In the genomic region with DNA sequence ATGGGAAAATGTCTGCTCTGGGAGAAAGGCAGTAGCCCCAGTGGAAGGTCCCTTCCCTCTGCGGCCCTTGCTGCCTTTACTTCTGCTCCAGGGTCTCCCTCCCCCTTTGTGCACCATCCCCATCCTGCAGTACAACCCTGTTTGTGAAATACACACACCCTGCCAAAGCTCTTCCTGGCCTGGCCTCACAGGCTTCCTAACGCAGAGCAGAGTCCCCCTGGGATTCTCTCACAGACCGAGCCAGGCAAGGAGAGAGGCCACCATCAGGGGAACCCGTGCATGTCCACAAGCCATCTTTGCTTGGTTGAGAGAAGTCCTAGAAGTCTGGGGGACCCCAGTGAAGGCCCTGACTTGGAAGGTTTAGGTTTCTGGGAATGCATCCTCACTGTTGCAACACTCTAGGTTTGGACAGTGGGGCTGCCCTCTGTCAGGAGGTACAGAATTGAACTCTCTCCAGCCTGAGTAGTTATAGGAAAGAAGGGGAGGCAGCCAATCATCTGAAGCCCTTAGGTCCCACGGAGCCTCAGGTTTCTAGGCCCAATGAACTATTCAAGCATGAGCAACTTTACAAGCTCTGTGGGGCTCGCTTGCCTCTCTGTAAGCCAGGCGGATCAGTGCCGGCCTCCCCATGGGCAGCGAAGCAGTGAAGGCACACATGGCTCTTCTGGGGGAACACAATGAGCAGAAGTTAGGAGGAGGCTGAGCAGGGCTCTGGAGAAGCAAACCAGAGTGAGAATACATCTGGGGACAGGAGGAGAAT, we compare ENCODE assay signal across 11 mouse cellular contexts. TPM values are rescaled to one million over a fixed set of nuclear protein-coding genes. Genes with fewer than 3 reads are reported as not detected.
DNase-seq lines count a peak whose midpoint lies in the region; ATAC-seq lines count a peak whose summit lies in the region.
"Had no signal": no experiment of that assay in that cellular context is flagged by ENCODE, and none has a peak within 500 bp of the region (broad histone marks: within the 10 kb centered on the region; RNA-seq: fewer than 3 reads in every experiment).

No protein-coding gene starts in this region.

- no peak for DNase-seq in kidney, postnatal 25 days
- DNase-seq in heart, embryonic 10.5 days (ENCODE audit: low spot score) = no peak
- peak; percentile 68 for DNase-seq in skeletal muscle tissue, adult 2 months (ENCODE audit: low read depth, low spot score)
- DNase-seq in spleen, postnatal 10 days (ENCODE audit: low spot score in 2 of 2) = no peak
- DNase-seq: cerebellum, adult 18-20 months; midbrain, embryonic 14.5 days; right cerebral cortex, postnatal 25 days had no signal

- H3K4me3 ChIP-seq in kidney, embryonic 15.5 days (replicated peaks) = no peak overlapping the region
- no peak overlapping the region for H3K4me3 ChIP-seq in embryonic facial prominence, embryonic 13.5 days
- no peak overlapping the region for H3K4me3 ChIP-seq in heart, embryonic 10.5 days
- H3K4me3 ChIP-seq in forebrain, embryonic 15.5 days = no peak overlapping the region

- no peaks in the 10 kb centered on the region for H3K9me3 ChIP-seq in kidney, embryonic 15.5 days (replicated peaks)
- H3K9me3 ChIP-seq in embryonic facial prominence, embryonic 13.5 days = no peaks in the 10 kb centered on the region
- no peaks in the 10 kb centered on the region for H3K9me3 ChIP-seq in heart, embryonic 10.5 days
- no peaks in the 10 kb centered on the region for H3K9me3 ChIP-seq in forebrain, embryonic 15.5 days

- peaks cover 48% of the 10 kb centered on the region for H3K4me1 ChIP-seq in kidney, embryonic 15.5 days
- H3K4me1 ChIP-seq in embryonic facial prominence, embryonic 13.5 days = peaks cover 60% of the 10 kb centered on the region
- H3K4me1 ChIP-seq in heart, embryonic 10.5 days = peaks cover 58% of the 10 kb centered on the region
- peaks cover 6% of the 10 kb centered on the region for H3K4me1 ChIP-seq in forebrain, embryonic 15.5 days

- WGBS in kidney, embryonic 15.5 days = 35% methylated on average over 9 of the region's 9 CpGs
- 61% methylated on average over 9 of the region's 9 CpGs for WGBS in embryonic facial prominence, embryonic 13.5 days
- WGBS in heart, embryonic 10.5 days = 78% methylated on average over 9 of the region's 9 CpGs
- 60% methylated on average over 9 of the region's 9 CpGs for WGBS in forebrain, embryonic 15.5 days

- no peak overlapping the region for H3K9ac ChIP-seq in kidney, embryonic 15.5 days
- 0 out of 2 replicates have a peak overlapping the region, but pooled peaks have one; percentile 12 for H3K9ac ChIP-seq in embryonic facial prominence, embryonic 13.5 days
- H3K9ac ChIP-seq in forebrain, embryonic 15.5 days (replicated peaks) = no peak overlapping the region

- ATAC-seq in kidney, embryonic 15.5 days (replicated peaks; ENCODE audit: low FRiP score) = peak; percentile 27
- ATAC-seq in embryonic facial prominence, embryonic 13.5 days (ENCODE audit: insufficient number of reproducible peaks, insufficient read depth, low FRiP score, low TSS enrichment, low read depth) = no peak
- ATAC-seq in forebrain, embryonic 15.5 days (replicated peaks) = no peak
- ATAC-seq: lung, postnatal 0 days had no signal

- H3K27ac ChIP-seq in kidney, embryonic 15.5 days = peak overlapping the region; percentile 74
- H3K27ac ChIP-seq in embryonic facial prominence, embryonic 13.5 days = peak overlapping the region; percentile 86
- H3K27ac ChIP-seq in heart, embryonic 10.5 days = peak overlapping the region; percentile 68; the same call in 1 of the 2 replicates
- H3K27ac ChIP-seq in forebrain, embryonic 15.5 days (replicated peaks) = no peak overlapping the region

- H3K36me3 ChIP-seq in kidney, embryonic 15.5 days = no peaks in the 10 kb centered on the region
- H3K36me3 ChIP-seq in embryonic facial prominence, embryonic 13.5 days = no peaks in the 10 kb centered on the region
- H3K36me3 ChIP-seq in heart, embryonic 10.5 days = no peaks in the 10 kb centered on the region
- no peaks in the 10 kb centered on the region for H3K36me3 ChIP-seq in forebrain, embryonic 15.5 days

- H3K27me3 ChIP-seq in kidney, embryonic 15.5 days = peaks cover 44% of the 10 kb centered on the region
- peaks cover 51% of the 10 kb centered on the region for H3K27me3 ChIP-seq in embryonic facial prominence, embryonic 13.5 days
- peaks cover 83% of the 10 kb centered on the region for H3K27me3 ChIP-seq in heart, embryonic 10.5 days (ENCODE audit: insufficient read depth, poor library complexity, severe bottlenecking)
- peaks cover 27% of the 10 kb centered on the region for H3K27me3 ChIP-seq in forebrain, embryonic 15.5 days

- H3K4me2 ChIP-seq in kidney, embryonic 15.5 days = no peak overlapping the region
- H3K4me2 ChIP-seq in embryonic facial prominence, embryonic 13.5 days = peak overlapping the region; percentile 33; the same call in 1 of the 2 replicates
- H3K4me2 ChIP-seq in forebrain, embryonic 15.5 days (replicated peaks) = no peak overlapping the region

RNA-seq across cellular contexts. Expression of gene Adam33, which starts 3.7 kb away (rescaled TPM):
- 3.6 and 4.9 TPM in 2 replicates for polyA plus RNA-seq in kidney, embryonic 15.5 days (2015; fragmentation: Nextera tagmentation; extraction: Ambion mirVana)
- 30.0 and 31.9 TPM in 2 replicates for polyA plus RNA-seq in embryonic facial prominence, embryonic 13.5 days (2015; fragmentation: Nextera tagmentation; extraction: Ambion mirVana)
- polyA plus RNA-seq in heart, embryonic 10.5 days (2016; fragmentation: Nextera tagmentation; extraction: Ambion mirVana) = 4.2 and 6.5 TPM in 2 replicates
- polyA plus RNA-seq in forebrain, embryonic 15.5 days (2015; fragmentation: Nextera tagmentation; extraction: Ambion mirVana) = 0.60 and 0.70 TPM in 2 replicates

RNA-seq across cellular contexts. Expression of gene Gfra4, which starts 17.1 kb away (rescaled TPM):
- polyA plus RNA-seq in kidney, embryonic 15.5 days (2015; fragmentation: Nextera tagmentation; extraction: Ambion mirVana) = 15.1 and 17.0 TPM in 2 replicates
- 35.4 and 42.7 TPM in 2 replicates for polyA plus RNA-seq in embryonic facial prominence, embryonic 13.5 days (2015; fragmentation: Nextera tagmentation; extraction: Ambion mirVana)
- polyA plus RNA-seq in heart, embryonic 10.5 days (2016; fragmentation: Nextera tagmentation; extraction: Ambion mirVana) = 3.3 and 4.9 TPM in 2 replicates
- polyA plus RNA-seq in forebrain, embryonic 15.5 days (2015; fragmentation: Nextera tagmentation; extraction: Ambion mirVana) = 30.0 and 30.9 TPM in 2 replicates

RNA-seq across cellular contexts. Expression of gene Siglec1, which starts 26.6 kb away (rescaled TPM):
- 0.35 and 0.49 TPM in 2 replicates for polyA plus RNA-seq in kidney, embryonic 15.5 days (2015; fragmentation: Nextera tagmentation; extraction: Ambion mirVana)
- 0.07 and 0.18 TPM in 2 replicates for polyA plus RNA-seq in embryonic facial prominence, embryonic 13.5 days (2015; fragmentation: Nextera tagmentation; extraction: Ambion mirVana)
- 0.05 and 0.08 TPM in 2 replicates for polyA plus RNA-seq in heart, embryonic 10.5 days (2016; fragmentation: Nextera tagmentation; extraction: Ambion mirVana)
- polyA plus RNA-seq in forebrain, embryonic 15.5 days (2015; fragmentation: Nextera tagmentation; extraction: Ambion mirVana) = 0.19 and 0.24 TPM in 2 replicates
